Mouse (Mus musculus): ENCODE data around the gene Gm11492.

The Gm11492 gene

DNA sequence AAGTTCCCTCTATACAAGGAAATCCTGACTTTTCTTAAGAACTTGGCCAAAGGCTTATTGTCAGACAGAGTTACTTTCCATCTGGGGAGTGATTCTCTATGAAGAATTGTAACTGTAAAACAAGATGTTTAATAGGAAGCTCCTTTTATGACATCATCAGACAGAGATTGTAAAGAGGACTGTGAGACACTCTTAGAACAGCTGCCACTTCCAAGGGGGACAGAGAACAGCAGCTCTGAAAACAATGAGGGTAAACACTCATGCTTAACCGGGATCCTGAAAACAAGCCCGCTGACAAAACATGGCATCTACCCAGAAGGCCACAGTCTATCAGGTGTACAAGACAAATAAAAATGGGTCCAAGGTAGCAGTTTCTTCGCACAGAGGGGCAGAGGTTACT is at the start of gene Gm11492:
TSS of gene Gm11492 (plus strand) at position 153 of the 400 bp plus-strand sequence.
- no peak for DNase-seq (ENCODE audit: low spot score)

DNA sequence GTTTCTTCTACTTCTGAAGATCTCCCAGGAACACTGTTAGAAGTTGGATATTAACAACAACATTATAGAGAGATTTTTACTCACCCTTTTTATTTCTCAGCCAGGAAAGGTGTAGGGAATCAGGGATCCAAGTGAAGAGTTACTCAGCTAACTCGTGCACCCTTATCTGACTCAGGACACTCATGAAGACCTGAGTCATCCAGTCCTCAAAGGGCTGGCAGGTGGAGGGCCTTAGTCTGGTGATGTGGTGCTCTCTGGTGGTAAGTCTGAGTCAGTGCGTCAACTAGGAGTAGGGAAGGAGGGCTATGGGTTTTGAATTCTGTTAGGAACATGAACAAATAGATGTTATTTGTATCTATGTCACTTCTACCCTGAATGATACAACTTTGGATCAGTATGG is 47.2 kb upstream of the Gm11492 start:
- peak; percentile 69 for DNase-seq (ENCODE audit: low spot score)

DNA sequence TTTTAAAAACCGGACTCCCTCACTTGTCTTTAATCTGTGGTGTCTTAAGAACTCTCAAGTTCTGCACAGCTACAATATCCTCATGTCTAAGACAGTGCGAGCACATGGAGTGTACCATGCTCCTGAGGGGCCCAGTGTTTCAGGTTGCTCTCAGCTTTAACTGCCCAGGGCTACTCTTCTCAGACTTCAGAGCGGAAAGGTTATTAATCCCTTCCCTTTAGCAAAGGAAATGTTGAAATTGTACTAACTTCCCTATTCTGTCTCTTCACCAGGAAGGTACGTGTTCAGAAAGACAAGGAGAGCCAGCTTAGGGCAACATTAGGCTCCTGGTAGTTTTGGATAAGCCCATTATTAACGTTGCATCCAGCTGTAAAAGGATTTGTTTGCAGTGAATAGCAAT is 43.0 kb upstream of the Gm11492 start:
- no peak for DNase-seq (ENCODE audit: low spot score)

DNA sequence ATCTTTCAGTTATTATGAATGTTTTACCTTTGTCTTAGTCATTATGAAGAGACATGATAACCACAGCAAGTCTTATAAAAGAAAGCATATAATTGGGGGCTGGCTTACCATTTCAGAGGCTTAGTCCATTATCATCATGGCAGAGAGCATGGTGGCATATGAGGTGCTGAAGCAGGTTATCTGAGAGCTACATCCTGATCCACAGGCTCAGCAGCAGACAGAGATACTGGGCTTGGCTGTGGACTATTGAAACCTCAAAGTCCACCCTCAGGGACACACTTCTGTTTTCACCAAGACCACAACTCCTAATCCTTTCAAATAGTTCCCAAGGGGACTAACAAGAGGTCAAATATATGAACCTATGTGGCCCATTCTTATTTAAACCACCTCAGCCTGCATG is 42.5 kb upstream of the Gm11492 start:
- DNase-seq (ENCODE audit: low spot score) = no peak

DNA sequence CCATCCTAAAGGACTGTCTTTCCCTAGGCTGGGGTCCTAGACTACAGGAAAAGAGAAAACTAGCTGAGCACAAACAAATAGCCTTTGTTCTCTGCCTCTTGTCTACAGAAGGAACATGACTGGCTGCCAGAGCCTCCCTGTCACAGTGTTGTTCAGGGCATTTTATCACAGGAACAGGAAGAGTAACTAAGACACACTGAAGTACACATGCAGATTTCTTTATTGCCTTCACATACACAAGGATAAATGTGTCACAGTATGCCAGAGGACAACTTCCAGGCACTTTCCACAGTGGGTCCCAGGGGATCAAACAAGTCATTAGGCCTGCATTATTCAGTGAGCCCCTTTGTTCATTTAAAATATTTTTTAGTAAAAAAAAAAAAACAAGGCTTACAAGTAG is 41.7 kb upstream of the Gm11492 start:
- no peak for DNase-seq (ENCODE audit: low spot score)

DNA sequence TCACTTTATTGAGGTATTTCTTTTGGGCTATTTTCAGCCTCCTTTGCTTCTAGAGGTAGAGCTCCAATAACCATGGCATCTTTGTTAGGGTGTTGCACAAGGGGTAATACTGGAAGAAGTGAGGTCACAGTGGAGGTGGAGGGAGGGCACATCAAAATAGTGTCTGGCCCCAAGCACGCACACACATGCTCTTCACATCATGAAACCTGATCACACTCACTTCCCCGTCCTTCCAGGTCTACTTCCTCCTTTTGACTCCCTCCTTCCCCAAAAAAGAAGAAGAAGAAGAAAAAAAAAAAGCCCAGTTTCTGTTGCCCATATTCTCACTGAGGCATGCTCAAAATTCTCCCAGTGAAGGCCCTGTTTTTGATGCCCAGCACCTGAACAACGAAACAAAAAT is 39.1 kb upstream of the Gm11492 start:
- no peak for DNase-seq (ENCODE audit: low spot score)

DNA sequence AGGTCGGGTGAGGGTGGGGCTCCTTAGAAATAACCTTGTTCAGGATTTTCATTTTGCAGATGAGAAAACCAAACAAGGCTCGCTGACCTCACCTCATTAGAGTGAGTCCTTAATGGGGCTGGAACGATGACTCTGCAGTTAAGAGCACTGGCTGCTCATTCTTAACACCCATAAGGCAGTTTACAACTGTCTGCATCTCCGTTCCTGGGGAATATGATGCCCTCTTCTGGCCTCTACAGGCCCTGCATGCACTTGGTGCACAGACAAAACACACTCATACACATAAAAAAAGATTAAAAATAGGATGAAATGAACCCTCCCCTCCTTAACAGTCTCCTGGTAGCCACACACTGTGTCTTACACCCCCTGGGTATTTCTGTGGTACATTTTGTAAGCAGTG is 38.5 kb upstream of the Gm11492 start:
- DNase-seq (ENCODE audit: low spot score) = no peak

DNA sequence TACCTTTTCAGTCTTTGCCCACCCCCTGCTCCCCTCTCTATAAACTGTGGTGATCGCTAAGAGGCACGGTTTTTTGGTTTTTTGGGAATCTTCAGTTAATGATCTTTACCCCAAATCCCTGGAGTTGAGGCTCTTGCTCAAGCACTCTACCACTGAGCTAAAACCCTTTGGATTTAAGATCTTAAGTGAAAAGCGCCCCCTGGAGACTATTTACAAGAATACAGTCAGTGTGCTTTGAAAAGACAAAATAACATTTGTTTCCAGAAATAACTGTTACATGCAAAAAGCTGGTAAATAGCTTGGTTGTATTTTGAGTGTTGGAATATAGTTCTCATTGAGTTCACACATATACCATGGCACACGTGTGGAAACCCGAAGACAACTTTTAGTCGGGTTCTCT is 34.8 kb upstream of the Gm11492 start:
- peak; percentile 23 for DNase-seq (ENCODE audit: low spot score)

DNA sequence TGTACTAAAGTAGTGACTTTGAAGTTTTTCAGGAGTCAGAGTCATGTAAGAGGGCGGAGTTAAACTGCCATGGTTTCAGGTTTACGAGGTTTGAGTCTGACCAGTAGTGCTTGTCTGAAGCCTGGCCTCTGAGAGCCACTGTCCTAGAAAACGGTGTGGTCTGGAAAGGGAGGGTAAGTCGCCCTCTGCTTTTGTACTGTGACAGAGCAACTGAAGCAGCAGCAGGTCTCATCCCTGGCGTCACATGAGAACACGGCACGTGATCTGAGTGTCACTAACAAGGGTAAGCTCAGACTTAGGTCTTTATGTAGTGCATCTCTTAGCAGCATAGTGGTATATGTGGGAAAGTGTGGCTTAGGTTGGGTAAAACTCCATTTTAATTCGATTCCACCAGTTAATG is 24.2 kb upstream of the Gm11492 start:
- no peak for DNase-seq (ENCODE audit: low spot score)

DNA sequence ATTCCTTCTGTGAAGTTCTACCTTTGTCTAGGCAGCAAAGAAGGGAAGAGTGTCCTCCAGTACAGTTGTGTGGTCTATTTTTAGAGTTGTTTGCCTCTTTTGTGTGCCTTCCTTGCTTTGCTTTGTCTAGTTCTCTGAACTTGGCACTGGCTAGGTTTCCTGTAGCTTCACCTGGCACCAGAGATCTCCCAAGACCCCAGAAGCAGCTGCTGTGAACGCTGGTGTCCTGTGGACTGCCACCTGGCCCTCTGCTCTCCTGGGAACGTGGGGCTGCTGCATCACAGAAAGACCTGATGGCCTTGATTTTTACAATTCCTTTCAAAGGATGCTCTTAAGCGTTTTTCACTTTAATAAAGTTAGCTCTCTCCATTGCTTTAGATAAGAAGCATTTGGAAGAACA is 23.5 kb upstream of the Gm11492 start:
- DNase-seq (ENCODE audit: low spot score) = no peak

DNA sequence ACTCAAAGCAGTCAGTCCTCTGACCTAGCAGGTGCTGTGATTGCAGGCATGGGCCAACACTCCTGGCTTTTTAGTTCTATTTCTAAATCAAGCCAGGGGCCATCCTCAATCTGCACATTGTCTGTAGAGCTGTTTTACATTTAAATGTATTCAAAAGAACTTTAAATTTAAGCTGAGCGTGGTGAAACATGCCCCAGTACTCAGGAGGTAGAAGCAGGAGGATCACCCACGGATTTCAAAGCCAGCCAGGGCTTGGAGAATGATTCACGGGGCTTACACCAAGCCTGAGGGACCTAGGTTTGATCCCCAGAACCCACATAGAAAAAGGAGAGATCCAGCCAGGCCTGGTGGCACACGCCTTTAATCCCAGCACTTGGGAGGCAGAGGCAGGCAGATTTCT is 13.1 kb upstream of the Gm11492 start:
- DNase-seq (ENCODE audit: low spot score) = no peak

DNA sequence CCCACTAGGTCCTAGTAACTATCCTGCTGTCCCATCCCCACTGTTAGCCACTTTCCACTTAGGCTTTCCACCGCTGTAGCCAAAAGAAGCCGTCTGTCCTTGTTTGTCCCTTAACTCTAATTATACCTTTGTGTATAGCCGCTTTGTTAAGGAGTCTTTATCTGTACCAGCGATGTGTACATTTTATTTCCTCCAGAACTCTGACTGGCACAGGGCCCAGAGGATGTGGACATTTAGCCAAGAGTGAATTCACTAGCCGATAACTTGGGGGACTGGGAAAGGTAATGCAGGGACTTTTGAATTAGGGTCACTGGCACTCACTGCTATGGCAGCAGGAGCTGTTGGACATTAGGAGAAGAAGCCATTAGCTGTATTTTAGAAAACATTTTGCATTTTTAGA is 12.1 kb upstream of the Gm11492 start:
- no peak for DNase-seq (ENCODE audit: low spot score)

DNA sequence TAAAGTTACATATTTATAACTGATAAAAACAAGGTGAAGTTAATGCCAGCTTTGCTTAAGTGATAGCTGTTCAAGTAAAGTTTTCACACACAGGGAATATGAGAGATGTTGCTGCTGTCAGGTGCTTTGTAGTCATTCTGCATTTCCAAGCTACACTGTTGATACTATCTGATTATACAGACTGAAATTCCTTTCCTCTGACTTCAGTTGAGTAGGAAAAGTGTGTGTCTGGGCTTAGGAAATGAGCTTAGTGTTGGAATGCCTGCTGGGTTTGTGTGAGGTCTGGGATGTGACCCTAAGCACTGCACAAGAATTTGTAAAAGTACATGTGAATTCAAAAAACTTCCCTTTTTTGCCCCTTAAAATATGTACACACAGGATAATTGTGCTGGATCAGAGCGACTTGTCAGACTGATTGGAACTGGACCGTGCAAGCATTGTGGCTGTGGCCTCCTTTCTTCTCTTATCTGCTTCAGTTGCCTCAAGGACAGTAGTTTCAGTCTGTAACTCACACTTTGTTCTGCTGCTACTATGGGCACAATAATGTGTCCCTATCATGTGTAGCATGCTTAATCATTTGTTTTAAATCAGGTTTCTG is 11.2 kb upstream of the Gm11492 start:
- no peak for DNase-seq (ENCODE audit: low spot score)

DNA sequence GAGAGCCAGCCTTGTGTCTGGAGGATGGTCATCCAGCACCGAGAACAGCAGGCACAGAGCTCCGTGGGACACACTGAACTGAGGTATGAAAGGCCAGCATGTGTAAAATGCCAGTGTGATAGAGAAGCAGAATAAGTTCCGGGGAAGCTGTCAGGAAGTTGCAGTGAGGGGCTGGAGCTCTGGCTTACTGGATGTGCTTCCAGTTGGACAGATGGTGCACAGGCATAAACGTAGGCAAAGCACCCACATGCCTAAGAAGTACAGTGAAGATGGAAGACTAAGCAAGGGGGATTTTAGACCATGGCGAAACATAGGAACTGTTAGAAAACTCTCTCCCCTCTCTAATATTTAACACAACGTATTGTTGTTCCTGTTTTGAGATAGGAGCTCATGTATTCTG is 5.2 kb upstream of the Gm11492 start:
- no peak for DNase-seq (ENCODE audit: low spot score)

DNA sequence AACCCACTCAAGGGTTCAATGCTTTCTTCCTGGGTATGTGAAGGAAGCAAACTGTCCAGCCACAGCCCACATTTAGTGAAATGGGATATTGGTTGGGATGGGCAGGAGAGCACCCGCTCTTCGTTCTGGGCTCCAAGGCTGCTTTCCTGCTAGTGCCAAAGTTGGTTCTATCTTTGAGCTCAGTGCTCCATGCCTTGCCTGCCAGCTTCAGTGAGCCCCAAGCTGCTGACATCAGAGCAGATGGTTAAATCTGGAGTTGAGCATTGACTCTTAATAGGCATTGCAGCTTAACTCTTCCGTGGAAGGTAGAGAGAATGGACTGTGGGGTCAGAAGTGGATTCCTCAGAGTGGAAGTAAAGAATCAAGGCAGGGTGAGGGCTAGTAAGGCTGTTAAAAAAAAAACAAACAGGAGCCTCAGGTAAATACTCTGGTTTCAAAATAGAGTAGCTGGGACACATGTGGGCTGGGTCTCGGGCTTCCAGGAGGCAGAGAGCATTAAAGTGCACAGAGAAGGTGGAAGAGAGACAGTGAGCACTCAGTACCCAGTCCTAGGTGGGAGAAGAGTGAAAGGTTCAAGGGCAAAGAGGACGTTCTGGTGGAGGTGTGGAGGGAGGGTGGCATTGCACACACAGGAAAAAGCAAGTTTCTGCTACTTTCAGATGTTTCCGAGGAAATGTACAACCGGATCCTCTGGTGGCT is 2.0 kb downstream of the Gm11492 start, which contains the start of gene Sept4:
TSS of gene Sept4 (plus strand) at position 649 of the 699 bp plus-strand sequence.
- no peak for DNase-seq (ENCODE audit: low spot score)

DNA sequence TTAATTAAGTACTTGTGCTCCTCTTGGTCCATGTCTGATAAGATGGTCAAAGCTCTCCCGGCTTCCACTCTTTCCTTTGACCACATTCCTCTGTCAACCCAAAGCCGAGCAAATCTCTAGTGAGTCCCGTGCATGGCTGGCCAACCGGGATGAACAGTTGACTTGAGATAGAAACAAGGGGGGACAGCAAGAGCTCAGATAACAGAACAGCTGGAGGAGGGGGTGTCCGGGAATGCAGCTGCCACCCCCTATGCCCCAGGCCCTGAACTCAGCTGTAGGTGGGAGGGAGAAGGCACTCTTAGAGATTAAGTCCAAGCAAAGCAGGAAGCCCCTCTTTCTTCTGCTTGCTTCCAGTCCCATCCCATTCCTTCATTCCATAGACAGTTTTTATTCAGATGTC is 4.3 kb downstream of the Gm11492 start:
- no peak for DNase-seq (ENCODE audit: low spot score)

DNA sequence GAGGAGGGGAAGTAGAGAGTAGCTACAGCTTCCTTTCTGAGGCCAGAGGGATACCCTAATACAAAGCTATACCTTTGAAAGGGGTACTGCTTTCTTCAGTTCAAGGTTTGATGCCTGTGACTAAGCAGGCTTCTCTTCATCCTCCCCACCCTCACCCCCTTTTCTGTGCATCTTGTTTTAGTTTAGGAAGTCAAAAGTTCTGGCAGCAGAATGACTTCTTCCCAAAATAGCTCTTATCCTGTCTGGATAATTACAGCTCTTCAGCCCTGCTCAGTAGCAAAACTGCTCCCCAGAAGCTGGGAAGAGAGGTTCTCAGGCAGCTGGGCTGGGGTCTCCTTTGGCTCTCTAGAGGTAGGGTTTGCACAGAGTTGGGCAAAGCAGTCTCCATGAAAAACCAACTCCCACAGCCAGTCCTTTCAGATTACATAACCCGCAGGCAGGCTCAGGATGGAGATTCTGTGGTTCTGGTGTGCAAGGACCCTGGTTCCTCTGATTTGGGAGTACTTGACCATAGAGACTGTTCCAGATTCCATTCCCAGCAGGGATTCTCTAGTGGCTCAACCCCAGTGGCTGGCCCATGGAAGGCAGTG is 5.0 kb downstream of the Gm11492 start:
- no peak for DNase-seq (ENCODE audit: low spot score)

DNA sequence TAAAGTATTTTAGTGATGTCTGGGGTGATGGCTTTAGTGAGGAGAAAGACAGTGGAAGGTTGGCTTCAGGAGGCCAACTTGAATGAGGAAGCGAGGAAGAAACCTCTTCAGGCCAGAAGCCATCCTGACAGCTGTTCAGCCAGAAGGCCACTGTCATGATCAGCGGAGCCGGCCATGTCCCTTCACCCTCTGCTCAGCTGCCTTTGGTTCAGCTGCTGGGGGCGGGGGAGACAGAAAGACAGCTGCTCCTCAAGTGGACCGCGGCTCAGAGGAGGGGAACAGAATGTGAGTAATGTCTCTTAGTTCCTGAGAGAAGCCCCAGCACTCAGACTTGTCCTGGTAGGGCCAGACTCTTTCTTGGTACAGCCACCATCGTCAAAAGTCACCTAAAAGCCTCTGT is 7.3 kb downstream of the Gm11492 start:
- DNase-seq (ENCODE audit: low spot score) = no peak

DNA sequence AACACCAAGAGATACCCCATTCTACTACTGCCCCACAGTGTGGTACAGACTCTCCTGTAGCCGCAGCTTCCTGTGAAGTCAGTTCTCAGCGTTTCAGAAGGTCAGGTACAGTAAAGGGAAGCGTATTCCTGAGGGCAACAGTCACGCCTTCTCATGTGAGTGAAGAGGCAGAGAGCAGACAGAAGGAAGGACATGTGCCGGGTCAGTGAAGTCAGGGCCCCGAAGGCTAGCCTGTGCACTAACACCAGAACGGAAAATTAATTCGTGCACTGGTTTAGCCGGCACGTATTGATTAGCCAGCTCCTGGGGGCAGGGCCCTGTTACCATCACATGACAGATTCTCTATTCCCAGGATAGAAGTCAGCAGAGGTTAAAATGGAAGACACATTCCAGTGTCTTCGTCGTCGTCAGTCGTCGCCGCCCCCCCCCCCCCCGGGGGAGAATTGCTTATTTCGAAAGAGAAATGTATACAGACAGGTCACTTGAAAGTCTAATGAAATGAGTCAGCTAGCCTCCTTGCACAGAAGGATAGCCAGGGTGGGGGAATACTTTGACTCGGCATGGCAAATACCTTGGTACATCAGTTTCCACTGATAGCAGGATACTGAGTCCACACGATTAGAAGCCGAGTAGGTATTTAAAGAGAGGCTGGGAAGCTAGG is 8.2 kb downstream of the Gm11492 start:
- no peak for DNase-seq (ENCODE audit: low spot score)

DNA sequence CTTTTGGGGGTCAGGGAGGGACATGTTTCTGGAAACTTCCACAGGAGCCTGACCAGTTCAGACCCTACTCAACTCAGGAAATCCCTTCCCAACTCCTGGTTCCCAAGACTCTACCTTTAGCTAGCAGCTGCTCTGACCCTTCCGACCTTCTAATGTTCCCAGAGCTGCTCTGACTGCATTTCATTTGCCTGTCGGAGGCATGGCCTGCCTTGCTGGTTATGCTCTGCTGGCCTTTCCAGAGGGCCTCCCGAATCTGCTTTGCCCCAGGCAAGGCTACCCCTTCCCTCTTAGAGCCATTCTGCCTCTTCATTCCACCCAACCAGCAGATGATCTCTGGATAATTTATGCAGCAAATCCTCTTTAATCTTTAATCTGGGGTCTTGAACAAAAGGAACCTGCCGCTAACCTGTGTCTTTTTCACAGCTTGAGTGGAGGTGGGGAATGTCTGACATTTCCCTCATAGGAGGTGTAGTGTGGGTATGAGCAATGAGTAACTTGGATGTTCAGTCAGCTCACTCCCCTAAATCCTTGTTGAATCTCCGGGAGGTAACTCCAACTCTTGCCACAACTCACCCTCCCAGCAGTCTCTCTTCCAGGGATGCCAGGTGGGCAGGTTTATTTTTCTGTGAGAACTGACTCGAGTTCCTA is 11.3 kb downstream of the Gm11492 start:
- DNase-seq (ENCODE audit: low spot score) = no peak

DNA sequence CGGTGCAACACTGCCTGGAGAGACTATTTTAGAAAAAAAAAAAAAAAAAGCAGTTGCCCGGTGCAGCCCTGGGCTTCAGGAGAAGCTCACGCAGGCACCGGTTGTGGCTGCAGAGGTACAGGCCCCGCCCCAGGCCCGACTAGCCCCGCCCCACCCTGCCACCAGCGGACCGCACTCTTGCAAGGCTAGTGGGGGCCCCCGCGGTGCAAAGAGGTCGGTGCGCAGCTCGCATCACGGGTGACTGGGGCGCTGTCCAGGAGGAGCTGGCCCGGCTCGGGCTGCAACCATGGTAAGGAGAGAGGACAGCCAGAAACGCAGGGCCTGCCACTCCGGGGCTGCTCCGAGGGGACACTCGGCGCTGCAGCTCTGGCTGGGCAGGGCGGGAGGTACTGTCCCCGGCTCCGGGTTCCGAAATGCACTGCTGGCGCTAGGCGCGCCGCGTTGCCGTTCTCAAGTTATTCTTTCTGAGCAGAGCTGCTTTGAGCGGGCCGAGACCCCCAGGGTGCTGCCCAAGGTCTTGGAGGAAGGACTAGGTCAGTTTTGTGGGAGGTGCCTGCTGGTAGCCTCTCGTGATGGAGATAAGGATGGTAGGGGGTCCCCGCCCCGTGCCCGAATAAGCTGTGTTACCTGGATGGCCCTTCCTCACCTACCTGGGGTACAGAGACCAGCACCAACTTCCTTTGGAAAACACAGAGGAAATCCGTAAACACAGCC is 12.0 kb downstream of the Gm11492 start:
- peak; percentile 46 for DNase-seq (ENCODE audit: low spot score)

Data from c-Kit-positive CD71-positive TER-119-positive erythroid progenitor cells, embryonic 14.5 days (primary cell).